Mouse (Mus musculus): ENCODE results near the gene Grb2.

The Grb2 gene

GRCm38 (mm10) chr11:115603476-115604303 is 104.7 kb downstream of the Grb2 start, which contains the start of the genes Mrps7 and Gga3:
Gene Mrps7, plus strand, starts transcription at chr11:115603925.
Gene Gga3, minus strand, starts transcription at chr11:115604051.
- DNase-seq, result peak; percentile 85 to 92

- no peak for DNase-seq
Measured at GRCm38 (mm10) chr11:115603128-115603475, 105.3 kb downstream of the Grb2 start.

GRCm38 (mm10) chr11:115601174-115601573 is 107.2 kb downstream of the Grb2 start:
- no peak for DNase-seq

- DNase-seq, result no peak
Measured at GRCm38 (mm10) chr11:115600743-115601142, 107.7 kb downstream of the Grb2 start.

- DNase-seq, result no peak
Measured at GRCm38 (mm10) chr11:115599722-115600121, 108.7 kb downstream of the Grb2 start.

- DNase-seq, result no peak
Measured at GRCm38 (mm10) chr11:115598309-115598708, 110.1 kb downstream of the Grb2 start.

GRCm38 (mm10) chr11:115595209-115595608 is 113.2 kb downstream of the Grb2 start:
- no peak for DNase-seq
